Mouse (Mus musculus): ENCODE results near the gene Rinl. TPM values are rescaled to one million over a fixed set of nuclear protein-coding genes. Genes with fewer than 3 reads are reported as not detected.

Rinl gene
- polyA plus RNA-seq, 1 experiment from 2014 or later: 16.1 TPM

- WGBS (ENCODE audit: insufficient replicate concordance): 47% methylated on average over 10 of the region's 10 CpGs
- no peaks in the 10 kb centered on the region for H3K27me3 ChIP-seq (replicated peaks)
- H3K4me3 ChIP-seq: no peak overlapping the region
- H3K4me2 ChIP-seq: peak overlapping the region; percentile 48
- peaks cover 47% of the 10 kb centered on the region for H3K4me1 ChIP-seq
- H3K36me3 ChIP-seq: peaks cover 15% of the 10 kb centered on the region; the same call in 1 of the 2 replicates
- H3K27ac ChIP-seq: peak overlapping the region; percentile 80
- H3K9ac ChIP-seq: 0 out of 2 replicates have a peak overlapping the region, but pooled peaks have one; percentile 40
- H3K9me3 ChIP-seq (replicated peaks): no peaks in the 10 kb centered on the region
- ATAC-seq: no peak
Measured at GRCm38 (mm10) chr7:28801901-28802670, 13.3 kb downstream of the Rinl start.

- H3K4me2 ChIP-seq: peak overlapping the region; percentile 48
- peak; percentile 69 for ATAC-seq
- peaks cover 48% of the 10 kb centered on the region for H3K4me1 ChIP-seq
- no peaks in the 10 kb centered on the region for H3K9me3 ChIP-seq (replicated peaks)
- H3K27me3 ChIP-seq (replicated peaks): no peaks in the 10 kb centered on the region
- H3K4me3 ChIP-seq: no peak overlapping the region
- WGBS (ENCODE audit: insufficient replicate concordance): 15% methylated on average over 10 of the region's 10 CpGs
- H3K36me3 ChIP-seq: peaks cover 10% of the 10 kb centered on the region; the same call in 1 of the 2 replicates
- peak overlapping the region; percentile 80 for H3K27ac ChIP-seq
- H3K9ac ChIP-seq: peak overlapping the region; percentile 40; the same call in 1 of the 2 replicates
Measured at GRCm38 (mm10) chr7:28802846-28803588, 14.2 kb downstream of the Rinl start.

GRCm38 (mm10) chr7:28803756-28804155, 15.0 kb downstream of the Rinl start:
- no peak overlapping the region for H3K4me2 ChIP-seq
- 38% methylated on average over 4 of the region's 4 CpGs for WGBS (ENCODE audit: insufficient replicate concordance)
- no peaks in the 10 kb centered on the region for H3K9me3 ChIP-seq (replicated peaks)
- H3K9ac ChIP-seq: no peak overlapping the region; the same call in 1 of the 2 replicates
- no peak overlapping the region for H3K4me3 ChIP-seq
- ATAC-seq: no peak
- H3K4me1 ChIP-seq: peaks cover 54% of the 10 kb centered on the region
- peak overlapping the region; percentile 80 for H3K27ac ChIP-seq
- H3K27me3 ChIP-seq (replicated peaks): no peaks in the 10 kb centered on the region
- H3K36me3 ChIP-seq: peaks cover 5% of the 10 kb centered on the region; the same call in 1 of the 2 replicates

GRCm38 (mm10) chr7:28806869-28807268, 18.1 kb downstream of the Rinl start:
- WGBS (ENCODE audit: insufficient replicate concordance): 68% methylated on average over 4 of the region's 4 CpGs
- Histone ChIP-seq H3K4me3 (no peak overlapping the region), H3K4me1 (peaks cover 47% of the 10 kb centered on the region), H3K27ac (no peak overlapping the region; the same call in 1 of the 2 replicates), H3K36me3 (peaks cover 2% of the 10 kb centered on the region), H3K27me3 (replicated peaks) (no peaks in the 10 kb centered on the region), H3K9ac (no peak overlapping the region), H3K4me2 (no peak overlapping the region), H3K9me3 (replicated peaks) (no peaks in the 10 kb centered on the region)
- no peak for ATAC-seq

- Histone ChIP-seq H3K27me3 (replicated peaks) (no peaks in the 10 kb centered on the region), H3K4me3 (peak overlapping the region; percentile 93), H3K4me1 (peaks cover 47% of the 10 kb centered on the region), H3K36me3 (peaks cover 10% of the 10 kb centered on the region), H3K9ac (peak overlapping the region; percentile 97), H3K9me3 (replicated peaks) (no peaks in the 10 kb centered on the region), H3K27ac (peak overlapping the region; percentile 99), H3K4me2 (peak overlapping the region; percentile 94)
- 53% methylated on average over 8 of the region's 8 CpGs for WGBS (ENCODE audit: insufficient replicate concordance)
- no peak for ATAC-seq
Measured at GRCm38 (mm10) chr7:28807641-28808220, 19.0 kb downstream of the Rinl start.

GRCm38 (mm10) chr7:28808221-28808941, 19.6 kb downstream of the Rinl start, which contains the start of gene Hnrnpl:
Gene Hnrnpl (plus strand): TSS chr7:28808541.
- Histone ChIP-seq H3K4me2 (peak within 1 kb of the TSS; percentile 94), H3K27ac (peak within 1 kb of the TSS; percentile 99), H3K9ac (peak within 1 kb of the TSS; percentile 97), H3K4me1 (peaks cover 47% of the 10 kb centered on the region), H3K9me3 (replicated peaks) (no peaks in the 10 kb centered on the region), H3K4me3 (peak within 1 kb of the TSS; percentile 93), H3K27me3 (replicated peaks) (no peaks in the 10 kb centered on the region), H3K36me3 (peaks cover 17% of the 10 kb centered on the region)
- WGBS (ENCODE audit: insufficient replicate concordance): 3% methylated on average over 35 of the region's 35 CpGs
- no peak for ATAC-seq

- WGBS (ENCODE audit: insufficient replicate concordance): under 1% methylated on average over 28 of the region's 32 CpGs
- H3K27ac ChIP-seq: peak overlapping the region; percentile 99
- H3K9me3 ChIP-seq (replicated peaks): no peaks in the 10 kb centered on the region
- peaks cover 23% of the 10 kb centered on the region for H3K36me3 ChIP-seq
- peaks cover 47% of the 10 kb centered on the region for H3K4me1 ChIP-seq
- H3K4me3 ChIP-seq: peak overlapping the region; percentile 93
- peak overlapping the region; percentile 97 for H3K9ac ChIP-seq
- peak; percentile 64 for ATAC-seq
- H3K4me2 ChIP-seq: peak overlapping the region; percentile 94
- no peaks in the 10 kb centered on the region for H3K27me3 ChIP-seq (replicated peaks)
Measured at GRCm38 (mm10) chr7:28808957-28809393, 20.2 kb downstream of the Rinl start.

- 1% methylated on average over 35 of the region's 35 CpGs for WGBS (ENCODE audit: insufficient replicate concordance)
- Histone ChIP-seq H3K9ac (peak overlapping the region; percentile 97), H3K27me3 (replicated peaks) (no peaks in the 10 kb centered on the region), H3K4me1 (peaks cover 48% of the 10 kb centered on the region), H3K9me3 (replicated peaks) (no peaks in the 10 kb centered on the region), H3K27ac (peak overlapping the region; percentile 99), H3K36me3 (peaks cover 29% of the 10 kb centered on the region), H3K4me2 (peak overlapping the region; percentile 94), H3K4me3 (peak overlapping the region; percentile 93)
- peak; percentile 38 for ATAC-seq
Measured at GRCm38 (mm10) chr7:28809401-28810089, 20.8 kb downstream of the Rinl start.

- H3K4me1 ChIP-seq: peaks cover 52% of the 10 kb centered on the region
- ATAC-seq: peak; percentile 88
- under 1% methylated on average over 64 of the region's 70 CpGs for WGBS (ENCODE audit: insufficient replicate concordance)
Measured at GRCm38 (mm10) chr7:28810107-28811066, 21.6 kb downstream of the Rinl start.

GRCm38 (mm10) chr7:28811228-28811627, 22.5 kb downstream of the Rinl start:
- H3K4me1 ChIP-seq: peaks cover 61% of the 10 kb centered on the region
- H3K4me3 ChIP-seq: peak overlapping the region; percentile 93
- H3K9me3 ChIP-seq (replicated peaks): no peaks in the 10 kb centered on the region
- H3K36me3 ChIP-seq: peaks cover 45% of the 10 kb centered on the region
- peak; percentile 48 for ATAC-seq
- no peaks in the 10 kb centered on the region for H3K27me3 ChIP-seq (replicated peaks)
- peak overlapping the region; percentile 93 for H3K4me2 ChIP-seq
- peak overlapping the region; percentile 94 for H3K9ac ChIP-seq
- peak overlapping the region; percentile 97 for H3K27ac ChIP-seq
- WGBS (ENCODE audit: insufficient replicate concordance): 1% methylated on average over 40 of the region's 40 CpGs

More at GRCm38 (mm10) chr7:28810107-28811066, 21.6 kb downstream of the Rinl start:
- Histone ChIP-seq H3K4me2 (peak overlapping the region; percentile 94), H3K9ac (peak overlapping the region; percentile 97), H3K4me3 (peak overlapping the region; percentile 93), H3K36me3 (peaks cover 37% of the 10 kb centered on the region), H3K27ac (peak overlapping the region; percentile 99), H3K27me3 (replicated peaks) (no peaks in the 10 kb centered on the region), H3K9me3 (replicated peaks) (no peaks in the 10 kb centered on the region)

Data from liver, embryonic 12.5 days (tissue).